Mouse (Mus musculus): ENCODE results near the gene Ino80d.

Gene Ino80d

GRCm38 (mm10) chr1:62992648-62993047 is 121.8 kb downstream of the Ino80d start:
- in situ Hi-C loops (cut with MboI, MseI): no loop called here

- in situ Hi-C loops (cut with MboI, MseI): no loop called here
Observed at GRCm38 (mm10) chr1:62991021-62991420, 123.4 kb downstream of the Ino80d start.

- in situ Hi-C loops (cut with MboI, MseI): no loop called here
Observed at GRCm38 (mm10) chr1:62987561-62987960, 126.9 kb downstream of the Ino80d start.

- in situ Hi-C loops (cut with MboI, MseI): no loop called here
Observed at GRCm38 (mm10) chr1:62986267-62986666, 128.2 kb downstream of the Ino80d start.

GRCm38 (mm10) chr1:62984566-62984965 is 129.9 kb downstream of the Ino80d start:
- in situ Hi-C loops (cut with MboI, MseI): no loop called here

- in situ Hi-C loops (cut with MboI, MseI): no loop called here
Observed at GRCm38 (mm10) chr1:62976742-62977141, 137.7 kb downstream of the Ino80d start.

GRCm38 (mm10) chr1:62966885-62967284 is 147.6 kb downstream of the Ino80d start:
- in situ Hi-C loops (cut with MboI, MseI): no loop called here

GRCm38 (mm10) chr1:62964291-62964690 is 150.2 kb downstream of the Ino80d start:
- in situ Hi-C loops (cut with MboI, MseI): no loop called here

- in situ Hi-C loops (cut with MboI, MseI): no loop called here
Observed at GRCm38 (mm10) chr1:62956942-62957645, 157.4 kb downstream of the Ino80d start.

GRCm38 (mm10) chr1:62956526-62956925 is 157.9 kb downstream of the Ino80d start:
- in situ Hi-C loops (cut with MboI, MseI): no loop called here

GRCm38 (mm10) chr1:62955340-62955739 is 159.1 kb downstream of the Ino80d start:
- in situ Hi-C loops (cut with MboI, MseI): no loop called here

- in situ Hi-C loops (cut with MboI, MseI): no loop called here
Observed at GRCm38 (mm10) chr1:62953036-62953435, 161.4 kb downstream of the Ino80d start.

- in situ Hi-C loops (cut with MboI, MseI): no loop called here
Observed at GRCm38 (mm10) chr1:62952319-62952718, 162.1 kb downstream of the Ino80d start.

GRCm38 (mm10) chr1:62951067-62951809 is 163.2 kb downstream of the Ino80d start:
- in situ Hi-C loops (cut with MboI, MseI): no loop called here

GRCm38 (mm10) chr1:62950526-62950925 is 163.9 kb downstream of the Ino80d start:
- in situ Hi-C loops (cut with MboI, MseI): no loop called here

GRCm38 (mm10) chr1:62947807-62948206 is 166.7 kb downstream of the Ino80d start:
- in situ Hi-C loops (cut with MboI, MseI): no loop called here

GRCm38 (mm10) chr1:62946987-62947386 is 167.5 kb downstream of the Ino80d start:
- in situ Hi-C loops (cut with MboI, MseI): no loop called here

GRCm38 (mm10) chr1:62934752-62935329 is 179.6 kb downstream of the Ino80d start:
- in situ Hi-C loops (cut with MboI, MseI): loop anchor here (5.0 kb wide), 1 partner anchor 153 kb away; no protein-coding TSS in a partner anchor

- in situ Hi-C loops (cut with MboI, MseI): no loop called here
Observed at GRCm38 (mm10) chr1:62934100-62934513, 180.4 kb downstream of the Ino80d start.

- in situ Hi-C loops (cut with MboI, MseI): no loop called here
Observed at GRCm38 (mm10) chr1:62933288-62934099, 181.0 kb downstream of the Ino80d start.

GRCm38 (mm10) chr1:62929477-62929876 is 185.0 kb downstream of the Ino80d start:
- in situ Hi-C loops (cut with MboI, MseI): loop anchor here (10.0 kb wide), 1 partner anchor 575 kb away; no protein-coding TSS in a partner anchor

GRCm38 (mm10) chr1:62919219-62919618 is 195.2 kb downstream of the Ino80d start:
- in situ Hi-C loops (cut with MboI, MseI): no loop called here

Data from T-helper 1 cell (primary cell).